Mouse (Mus musculus) hindbrain, embryonic 14.5 days (tissue): ENCODE measurements at regions not wholly inside any gene's neighbourhood (a gene's known extent, or its start where the extent isn't known, plus 50 kb on each side); places are given as distances from the start of the nearest gene placed in this dataset.

ENCODE experiments used
- ATAC-seq: fragments of 200-750 bp; cut with Nextera tagmentation; 2 replicates; pipeline ENCODE4 v1.8.0; 2017; ENCODE audit warnings: moderate number of reproducible peaks, mild to moderate bottlenecking, moderate TSS enrichment, moderate library complexity; ENCODE audit not compliant: low FRiP score
- DNase-seq: peaks from one replicate; pipeline ENCODE4 v3.0.0-alpha.2; 2015; ENCODE audit warnings: low spot score
- H3K27ac ChIP-seq: fragments of 300-500 bp; sonication (generic); 2 replicates; pipeline ENCODE4 v1.5.1; 2014; ENCODE audit warnings: mild to moderate bottlenecking, moderate library complexity
- H3K27me3 ChIP-seq: fragments of 300-500 bp; sonication (generic); 2 replicates; pipeline ENCODE4 v1.6.1; 2014; ENCODE audit warnings: mild to moderate bottlenecking, low read length, mixed read lengths; ENCODE audit not compliant: control insufficient read depth, insufficient read depth
- H3K36me3 ChIP-seq: fragments of 300-500 bp; sonication (generic); replicated peaks from 2 replicates; pipeline ENCODE4 v1.6.1; 2014; ENCODE audit not compliant: control insufficient read depth, insufficient read depth
- H3K4me1 ChIP-seq: fragments of 300-500 bp; sonication (generic); replicated peaks from 2 replicates; pipeline ENCODE4 v1.6.1; 2014; ENCODE audit warnings: antibody characterized with exemption, low read length, mixed read lengths; ENCODE audit not compliant: control insufficient read depth, insufficient read depth
- H3K4me2 ChIP-seq: fragments of 300-500 bp; sonication (generic); replicated peaks from 2 replicates; pipeline ENCODE4 v1.6.1; 2014; ENCODE audit warnings: mild to moderate bottlenecking, moderate library complexity
- H3K4me3 ChIP-seq: fragments of 300-500 bp; sonication (generic); replicated peaks from 2 replicates; pipeline ENCODE4 v1.5.1; 2014; ENCODE audit warnings: mild to moderate bottlenecking, low read length
- H3K9ac ChIP-seq: fragments of 300-500 bp; sonication (generic); 2 replicates; pipeline ENCODE4 v1.6.1; 2014
- H3K9me3 ChIP-seq: fragments of 300-500 bp; sonication (generic); 2 replicates; pipeline ENCODE4 v1.6.1; 2016; ENCODE audit warnings: low read length; ENCODE audit not compliant: control insufficient read depth
- WGBS: fragments of 180-500 bp; shearing (Covaris S2); extraction: QIAGEN DNeasy Blood & Tissue Kit; methylation state at CpG from one replicate; pipeline ENCODE4 v1.1.7; 2014; 5-methylcytosine and 5-hydroxymethylcytosine counted together

DNA sequence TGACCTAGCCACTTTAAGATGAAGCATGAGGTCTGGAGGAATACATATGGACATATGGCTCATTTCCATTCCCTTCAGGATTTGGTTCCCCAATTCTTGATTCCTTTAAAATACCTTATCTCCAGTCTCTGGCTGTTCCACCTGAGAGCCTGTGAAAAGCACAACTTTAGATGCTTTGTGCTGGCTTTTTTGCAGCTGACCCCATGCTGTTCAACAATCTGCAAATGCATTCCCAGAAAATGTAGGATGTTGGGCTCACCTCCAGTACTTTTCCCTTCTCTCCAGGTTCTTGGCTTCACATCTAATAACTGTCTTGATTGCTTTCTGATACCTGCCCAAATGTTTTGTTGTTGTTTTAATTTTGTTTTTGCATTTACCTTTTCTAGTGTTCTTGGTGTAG, 498.0 kb upstream of the Mon1b start:
- ATAC-seq: no peak
- no peaks in the 10 kb centered on the region for H3K36me3 ChIP-seq
- H3K4me2 ChIP-seq: no peak overlapping the region
- H3K27me3 ChIP-seq: no peaks in the 10 kb centered on the region
- no peak overlapping the region for H3K27ac ChIP-seq
- H3K9me3 ChIP-seq: no peaks in the 10 kb centered on the region
- no peak overlapping the region for H3K4me3 ChIP-seq
- no peaks in the 10 kb centered on the region for H3K4me1 ChIP-seq
- DNase-seq: no peak
- no peak overlapping the region for H3K9ac ChIP-seq

DNA sequence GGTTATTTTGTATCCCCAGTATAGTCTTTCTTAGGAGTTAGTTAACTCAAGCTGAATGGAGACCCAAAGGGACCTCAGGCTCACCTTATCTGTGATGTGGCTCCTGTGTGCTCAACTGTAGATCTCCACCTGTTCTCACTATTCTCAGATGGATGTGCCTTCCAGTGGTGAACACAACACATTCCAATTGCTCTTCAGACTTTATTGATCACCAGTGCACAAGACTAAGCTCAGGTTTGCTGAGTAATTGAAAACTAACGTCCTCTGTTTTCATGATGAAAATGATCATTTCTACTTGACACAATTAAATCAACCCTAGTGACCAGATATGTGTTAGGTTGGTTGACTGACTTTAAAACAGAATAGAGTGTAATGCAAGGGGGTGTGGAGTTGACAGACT, 495.4 kb upstream of the Mon1b start:
- Histone ChIP-seq H3K4me3 (no peak overlapping the region), H3K27ac (no peak overlapping the region), H3K4me2 (no peak overlapping the region), H3K36me3 (no peaks in the 10 kb centered on the region), H3K9ac (no peak overlapping the region), H3K9me3 (no peaks in the 10 kb centered on the region), H3K27me3 (no peaks in the 10 kb centered on the region), H3K4me1 (no peaks in the 10 kb centered on the region)
- DNase-seq (no peak), ATAC-seq (no peak)
- 87% methylated on average over 1 of the region's 1 CpGs for WGBS

- H3K27me3 ChIP-seq: no peaks in the 10 kb centered on the region
- no peak overlapping the region for H3K4me2 ChIP-seq
- H3K9ac ChIP-seq: no peak overlapping the region
- DNase-seq: no peak
- H3K36me3 ChIP-seq: no peaks in the 10 kb centered on the region
- no peak overlapping the region for H3K27ac ChIP-seq
- no peaks in the 10 kb centered on the region for H3K9me3 ChIP-seq
- no peak overlapping the region for H3K4me3 ChIP-seq
- H3K4me1 ChIP-seq: no peaks in the 10 kb centered on the region
- no peak for ATAC-seq
- WGBS: 91% methylated on average over 1 of the region's 1 CpGs
These were observed 494.3 kb upstream of the Mon1b start for GRCm38 (mm10) chr8:113141131-113141530.

DNA sequence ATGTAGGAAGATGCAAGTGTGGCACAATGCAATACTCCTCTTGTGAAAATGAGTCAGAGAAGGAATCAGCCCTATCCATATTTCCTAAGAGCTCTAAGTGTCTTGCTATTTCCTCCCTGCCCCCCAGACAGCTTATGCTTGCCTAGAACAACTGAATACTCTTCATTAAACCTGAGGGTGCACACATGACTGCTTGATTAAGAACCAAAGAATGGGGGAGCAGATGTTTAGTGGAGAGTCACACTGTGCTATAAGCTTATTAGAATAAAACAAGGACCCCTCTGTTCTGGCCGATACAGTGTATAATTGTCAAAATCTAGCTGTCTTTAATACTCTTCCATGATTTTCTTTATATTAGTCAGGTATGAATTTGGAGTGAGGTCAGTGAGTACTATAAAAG, 458.8 kb upstream of the Mon1b start:
- Histone ChIP-seq H3K9ac (no peak overlapping the region), H3K27ac (no peak overlapping the region), H3K36me3 (no peaks in the 10 kb centered on the region), H3K9me3 (no peaks in the 10 kb centered on the region), H3K27me3 (no peaks in the 10 kb centered on the region), H3K4me1 (no peaks in the 10 kb centered on the region), H3K4me2 (no peak overlapping the region), H3K4me3 (no peak overlapping the region)
- ATAC-seq (no peak), DNase-seq (no peak)
- WGBS: 51% methylated on average over 1 of the region's 1 CpGs

- Histone ChIP-seq H3K9ac (no peak overlapping the region), H3K4me2 (no peak overlapping the region), H3K4me1 (no peaks in the 10 kb centered on the region), H3K27me3 (no peaks in the 10 kb centered on the region), H3K4me3 (no peak overlapping the region), H3K27ac (no peak overlapping the region), H3K36me3 (no peaks in the 10 kb centered on the region), H3K9me3 (no peaks in the 10 kb centered on the region)
- no peak for DNase-seq
- WGBS: 11% methylated on average over 2 of the region's 2 CpGs
- no peak for ATAC-seq
These were observed 452.2 kb upstream of the Mon1b start for GRCm38 (mm10) chr8:113183186-113183585.

DNA sequence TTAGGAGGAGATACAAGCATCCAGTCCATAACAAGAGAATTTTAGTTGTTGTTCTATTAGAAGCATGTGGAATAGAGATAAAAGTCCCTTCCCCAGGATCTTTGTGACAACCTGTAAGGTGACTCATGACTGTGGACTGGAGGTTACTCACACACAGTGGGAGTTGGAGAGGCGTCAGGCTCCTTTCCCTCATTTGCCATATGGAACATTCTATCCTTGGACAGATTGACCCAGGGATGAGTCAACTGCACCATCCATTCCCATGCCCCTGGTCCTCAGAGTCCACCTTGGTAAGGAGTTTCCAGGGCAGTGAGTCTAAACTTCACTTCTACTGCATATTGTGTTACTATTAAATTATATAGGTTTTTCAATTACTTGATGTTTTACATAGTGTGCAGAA, 444.9 kb upstream of the Mon1b start:
- H3K9me3 ChIP-seq: no peaks in the 10 kb centered on the region
- WGBS: 87% methylated on average over 1 of the region's 1 CpGs
- ATAC-seq: no peak
- H3K4me2 ChIP-seq: no peak overlapping the region
- no peak overlapping the region for H3K9ac ChIP-seq
- no peaks in the 10 kb centered on the region for H3K4me1 ChIP-seq
- no peaks in the 10 kb centered on the region for H3K36me3 ChIP-seq
- DNase-seq: no peak
- no peak overlapping the region for H3K27ac ChIP-seq
- H3K4me3 ChIP-seq: no peak overlapping the region
- no peaks in the 10 kb centered on the region for H3K27me3 ChIP-seq

DNA sequence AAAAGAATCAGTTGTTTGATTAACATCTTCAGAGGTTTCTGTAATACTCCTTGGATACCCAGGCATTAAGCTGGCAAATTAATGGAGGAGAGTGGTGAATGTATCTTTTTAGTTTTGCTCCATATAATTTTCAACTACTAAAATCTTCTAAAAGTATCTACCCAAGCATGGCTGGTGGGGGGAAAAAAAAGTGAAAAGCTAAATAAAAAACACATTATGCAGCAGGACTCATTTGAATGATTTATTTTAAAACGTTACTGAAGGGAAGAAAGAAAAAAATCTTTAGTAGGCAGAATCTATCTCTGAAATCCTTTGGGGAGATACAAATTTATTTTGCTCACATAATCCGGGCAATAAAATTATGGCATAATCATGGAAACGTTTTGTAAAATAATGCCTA, 443.9 kb upstream of the Mon1b start:
- Histone ChIP-seq H3K9ac (no peak overlapping the region), H3K27me3 (no peaks in the 10 kb centered on the region), H3K27ac (no peak overlapping the region), H3K9me3 (no peaks in the 10 kb centered on the region), H3K4me3 (no peak overlapping the region), H3K36me3 (no peaks in the 10 kb centered on the region), H3K4me2 (no peak overlapping the region), H3K4me1 (no peaks in the 10 kb centered on the region)
- ATAC-seq (no peak), DNase-seq (no peak)
- WGBS: 60% methylated on average over 3 of the region's 3 CpGs
